Mouse (Mus musculus): ENCODE measurements around the gene Nbeal2.

DNA sequence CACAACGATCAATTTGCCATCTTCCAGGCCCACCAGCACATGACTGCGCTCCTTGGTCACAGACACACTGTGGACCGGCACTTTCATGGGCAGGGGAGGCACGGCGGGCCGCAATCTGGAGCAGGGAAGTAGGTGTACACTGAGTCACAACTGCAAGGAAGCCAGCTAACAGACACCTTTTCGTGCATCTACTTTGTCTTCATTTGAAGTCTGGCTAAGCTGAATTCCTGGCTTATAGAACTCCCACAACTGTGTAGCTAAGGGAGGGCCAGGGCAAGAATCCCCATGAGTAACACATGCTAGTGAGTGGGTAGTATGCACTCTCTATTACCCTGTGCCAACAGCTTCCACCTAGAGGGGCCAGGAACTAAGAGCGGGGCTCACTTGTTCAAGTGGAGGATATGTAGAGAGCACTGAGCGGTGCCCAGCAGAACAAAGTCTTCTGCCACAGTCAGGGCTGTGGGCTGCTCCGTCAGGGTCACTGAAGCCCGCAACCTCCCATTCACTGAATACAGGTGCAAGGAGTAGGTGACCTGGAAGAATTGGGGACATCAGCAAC, 28.5 kb downstream of the Nbeal2 start:
- TF ChIP-seq CHD2 (IDR thresholded peaks at IDR 0.05; ENCODE audit: low read depth, low read length) (no peak), ZC3H11A (IDR thresholded peaks at IDR 0.05; ENCODE audit: borderline replicate concordance, low read depth, low read length) (no peak), ZNF384 (IDR thresholded peaks at IDR 0.05; ENCODE audit: low read depth, low read length) (no peak), HCFC1 (IDR thresholded peaks at IDR 0.05; ENCODE audit: borderline replicate concordance, insufficient read depth, low read length) (no peak), MAFK (IDR thresholded peaks at IDR 0.05; ENCODE audit: insufficient read depth, low read depth, low read length) (no peak)

All from ES-E14 (cell line).